Mouse (Mus musculus) spleen, adult 2 months (tissue): Measurements from ENCODE around the gene Ccdc85b. TPM values are rescaled to one million over a fixed set of nuclear protein-coding genes. Genes with fewer than 3 reads are reported as not detected.

Experiments
- DNase-seq, 2 experiments: peaks; one replicate each; pipeline versions ENCODE4 v3.0.0 to v3.0.0-alpha.2; 2012 to 2021; ENCODE audit warnings: low spot score in 2 of 2, low read depth in 1 of 2
- H3K27ac ChIP-seq: fragments of 200-500 bp; 2 replicates; pipeline ENCODE4 v1.5.1; 2012; ENCODE audit warnings: low read length, inconsistent platforms; ENCODE audit not compliant: insufficient read depth
- H3K27me3 ChIP-seq: fragments of 200-500 bp; 2 replicates; pipeline ENCODE4 v1.6.1; 2012; ENCODE audit warnings: mild to moderate bottlenecking, moderate library complexity, low read length, inconsistent platforms; ENCODE audit not compliant: control insufficient read depth, insufficient read depth
- H3K36me3 ChIP-seq: fragments of 200-500 bp; 2 replicates; pipeline ENCODE4 v1.6.1; 2012; ENCODE audit warnings: mild to moderate bottlenecking, low read length, inconsistent platforms; ENCODE audit not compliant: control insufficient read depth, insufficient read depth
- H3K4me1 ChIP-seq: fragments of 200-500 bp; 2 replicates; pipeline ENCODE4 v1.6.1; 2011; ENCODE audit warnings: inconsistent platforms; ENCODE audit not compliant: control insufficient read depth, insufficient read depth, insufficient read length
- H3K4me3 ChIP-seq: fragments of 200-500 bp; 2 replicates; pipeline ENCODE4 v1.5.1; 2011; ENCODE audit warnings: mild to moderate bottlenecking, inconsistent platforms; ENCODE audit not compliant: insufficient read depth, insufficient read length; ENCODE audit errors: extremely low read depth
- CTCF ChIP-seq: fragments of 200-500 bp; IDR thresholded peaks from 2 replicates; pipeline ENCODE4 v1.5.1; 2011; ENCODE audit warnings: mild to moderate bottlenecking, inconsistent platforms; ENCODE audit not compliant: insufficient read depth, insufficient read length, insufficient replicate concordance; ENCODE audit errors: extremely low read depth
- POLR2A ChIP-seq: fragments of 200-500 bp; IDR thresholded peaks from 2 replicates; pipeline ENCODE4 v1.6.1; 2011; ENCODE audit warnings: low read depth, low read length, inconsistent platforms
- WGBS: fragments of 180-500 bp; shearing (Covaris S2); methylation state at CpG from one replicate; pipeline ENCODE4 v1.1.7; 2018; 5-methylcytosine and 5-hydroxymethylcytosine counted together
- polyA plus RNA-seq: library from polyadenylated mRNA; depleted of rRNA; stranded (reverse); fragments of >200 nt; gene quantifications from 2 replicates; pipeline ENCODE4 v1.2.3, GENCODE M21; 2012

The Ccdc85b gene
- polyA plus RNA-seq, 1 experiment, result 5.3 TPM

- no peak for TF ChIP-seq CTCF
- no peak for TF ChIP-seq POLR2A
- Histone ChIP-seq H3K4me3 (no peak overlapping the region), H3K4me1 (peaks cover 8% of the 10 kb centered on the region; the same call in 1 of the 2 replicates), H3K36me3 (peaks cover 24% of the 10 kb centered on the region), H3K27ac (no peak overlapping the region), H3K27me3 (no peaks in the 10 kb centered on the region)
- DNase-seq, result no peak
- WGBS, result 87% methylated on average over 4 of the region's 4 CpGs
These were observed 29.1 kb upstream of the Ccdc85b start for GRCm38 (mm10) chr19:5486771-5487170.

DNA sequence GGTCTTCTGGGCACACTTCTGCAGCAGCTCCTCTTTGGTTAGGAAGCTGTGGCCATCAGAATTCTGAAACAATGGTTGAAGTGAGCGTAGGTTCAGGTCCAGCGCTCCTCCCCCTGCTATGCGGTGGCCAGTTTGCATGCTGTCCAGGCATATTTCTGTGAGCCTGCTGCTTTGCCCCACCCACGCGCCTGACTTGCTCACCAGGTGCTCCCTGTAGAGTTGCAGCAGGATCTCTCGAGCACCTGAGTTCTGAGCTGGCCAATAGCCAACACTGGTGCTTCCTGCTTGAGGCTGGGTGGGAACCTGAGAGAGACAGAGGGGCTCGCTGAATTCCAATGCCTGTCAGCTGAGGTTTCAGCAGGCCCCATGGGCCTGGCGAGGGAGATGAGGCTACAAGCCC lies 28.6 kb upstream of the Ccdc85b start:
- H3K4me1 ChIP-seq, result peaks cover 8% of the 10 kb centered on the region; the same call in 1 of the 2 replicates
- TF ChIP-seq POLR2A (no peak), CTCF (no peak)
- H3K27ac ChIP-seq, result no peak overlapping the region
- H3K27me3 ChIP-seq, result no peaks in the 10 kb centered on the region
- no peak overlapping the region for H3K4me3 ChIP-seq
- H3K36me3 ChIP-seq, result peaks cover 24% of the 10 kb centered on the region
- no peak for DNase-seq
- 91% methylated on average over 8 of the region's 8 CpGs for WGBS

GRCm38 (mm10) chr19:5485821-5486220 lies 28.1 kb upstream of the Ccdc85b start:
- Histone ChIP-seq H3K36me3 (peaks cover 24% of the 10 kb centered on the region), H3K27me3 (no peaks in the 10 kb centered on the region), H3K27ac (no peak overlapping the region), H3K4me3 (no peak overlapping the region), H3K4me1 (peaks cover 8% of the 10 kb centered on the region; the same call in 1 of the 2 replicates)
- TF ChIP-seq POLR2A (no peak), CTCF (no peak)
- DNase-seq, result no peak
- 96% methylated on average over 7 of the region's 7 CpGs for whole genome bisulfite sequencing

DNA sequence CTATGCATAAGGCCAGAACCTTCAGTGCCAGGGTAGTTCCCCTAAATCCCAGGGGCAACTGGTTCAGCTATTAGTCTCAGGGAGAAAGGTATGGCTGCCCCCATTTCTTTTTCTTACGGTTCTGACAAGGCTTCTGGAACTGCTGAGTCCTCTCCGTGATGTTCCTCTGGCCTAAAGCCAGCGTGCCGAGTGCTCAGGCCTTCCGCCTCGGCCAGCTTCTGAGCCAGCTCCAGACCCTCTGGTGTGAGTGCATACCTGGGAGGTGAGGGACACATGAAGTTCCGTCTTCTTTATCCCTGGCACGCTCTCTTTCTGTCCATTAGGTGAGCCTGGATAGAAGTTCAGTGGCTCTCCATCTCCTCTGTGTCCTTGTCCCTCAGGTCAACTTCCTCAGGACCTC lies 27.7 kb upstream of the Ccdc85b start:
- Histone ChIP-seq H3K27ac (no peak overlapping the region), H3K27me3 (no peaks in the 10 kb centered on the region), H3K4me3 (no peak overlapping the region), H3K36me3 (peaks cover 24% of the 10 kb centered on the region), H3K4me1 (peaks cover 8% of the 10 kb centered on the region; the same call in 1 of the 2 replicates)
- WGBS, result 93% methylated on average over 8 of the region's 8 CpGs
- no peak for DNase-seq
- TF ChIP-seq POLR2A (no peak), CTCF (no peak)

DNA sequence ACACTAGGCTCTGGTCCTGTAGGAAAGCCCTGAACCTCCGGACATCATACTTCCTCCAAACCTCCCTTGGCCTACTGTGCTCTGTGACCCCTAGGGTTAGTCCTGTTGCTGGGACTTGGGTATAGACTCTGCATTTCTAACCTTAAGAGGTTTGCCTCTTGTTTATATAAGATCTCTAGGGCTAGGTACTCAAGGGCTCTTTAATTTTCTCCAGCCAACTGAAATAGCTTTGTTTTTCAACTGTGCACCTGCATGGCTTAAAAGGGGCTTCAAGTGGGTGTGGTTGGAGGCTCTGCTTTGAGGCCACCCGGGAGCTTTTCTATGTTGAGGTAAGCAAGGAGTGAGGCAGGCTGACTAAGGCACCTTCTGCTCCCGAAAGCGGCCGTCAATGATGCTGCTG lies 26.8 kb upstream of the Ccdc85b start:
- Histone ChIP-seq H3K36me3 (peaks cover 24% of the 10 kb centered on the region), H3K4me1 (peaks cover 8% of the 10 kb centered on the region; the same call in 1 of the 2 replicates), H3K27me3 (no peaks in the 10 kb centered on the region), H3K4me3 (no peak overlapping the region), H3K27ac (no peak overlapping the region)
- DNase-seq, result no peak
- 87% methylated on average over 5 of the region's 5 CpGs for WGBS
- TF ChIP-seq POLR2A (no peak), CTCF (no peak)

DNA sequence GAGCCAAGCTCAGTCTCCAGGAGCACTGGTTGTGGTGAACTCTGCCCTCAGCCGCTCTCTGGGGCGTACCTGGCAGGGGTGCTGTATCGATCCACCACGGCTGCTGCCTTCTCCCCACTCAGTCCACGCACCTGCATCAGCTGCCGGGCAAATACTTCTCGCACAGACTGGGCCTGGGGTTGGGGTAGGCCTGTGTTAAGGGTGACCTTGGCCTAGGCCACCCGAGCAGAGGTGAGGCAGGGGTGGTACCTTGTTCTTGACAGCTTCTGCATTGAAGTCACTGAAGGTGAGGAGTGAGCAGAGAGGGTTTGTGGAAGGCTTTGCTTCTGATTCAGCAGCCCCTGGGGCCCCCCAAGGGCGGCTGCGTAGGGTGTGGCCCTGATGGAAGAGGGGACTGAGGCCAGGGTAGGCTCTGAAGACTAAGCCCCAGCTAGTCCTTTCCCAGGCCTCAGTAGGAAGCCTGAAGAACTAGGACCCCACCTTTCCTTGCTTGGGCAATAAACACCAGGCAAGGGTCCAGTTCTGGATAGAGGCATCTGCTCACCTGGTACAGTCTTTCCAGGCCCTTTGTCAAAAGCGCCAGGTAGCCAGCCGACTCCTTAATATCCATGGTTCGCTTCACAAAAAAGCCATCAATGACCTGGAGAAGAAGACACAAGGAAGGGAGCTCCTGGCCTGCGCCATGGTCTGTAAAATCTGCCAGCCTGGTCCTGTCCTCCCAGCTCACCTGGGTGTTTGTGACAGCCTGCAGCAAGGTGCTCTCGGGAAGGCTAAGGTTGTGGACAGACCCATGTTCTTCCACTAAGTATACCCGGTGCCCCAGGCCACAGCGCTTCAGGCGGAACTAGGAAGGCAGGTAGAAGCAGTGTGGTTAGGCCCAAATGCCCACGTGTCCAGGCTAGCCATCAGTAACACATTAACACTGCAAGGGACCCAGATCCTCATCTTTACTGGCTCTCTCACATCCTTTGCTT lies 26.0 kb upstream of the Ccdc85b start:
- DNase-seq, result no peak
- no peak overlapping the region for H3K4me3 ChIP-seq
- H3K27me3 ChIP-seq, result no peaks in the 10 kb centered on the region
- peaks cover 8% of the 10 kb centered on the region; the same call in 1 of the 2 replicates for H3K4me1 ChIP-seq
- H3K36me3 ChIP-seq, result peaks cover 24% of the 10 kb centered on the region
- WGBS, result 93% methylated on average over 19 of the region's 19 CpGs
- TF ChIP-seq POLR2A (no peak), CTCF (no peak)
- no peak overlapping the region for H3K27ac ChIP-seq

DNA sequence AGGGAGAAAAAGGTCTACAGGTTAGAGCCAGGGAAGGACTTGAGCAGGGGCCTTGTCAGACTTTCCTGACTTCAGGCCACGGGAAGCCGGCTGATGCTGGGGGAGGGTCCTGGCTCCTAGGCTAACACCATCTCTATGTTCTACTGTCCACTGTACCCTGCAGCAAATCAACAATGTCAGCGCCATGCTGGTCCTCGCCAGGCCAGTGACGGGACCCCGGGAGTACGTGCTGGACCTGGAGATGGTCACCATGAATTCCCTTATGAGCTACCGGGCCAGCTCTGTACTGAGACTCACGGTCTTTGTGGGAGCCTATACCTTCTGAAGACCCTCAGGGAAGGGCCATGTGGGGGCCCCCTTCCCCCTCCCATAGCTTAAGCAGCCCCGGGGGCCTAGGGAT lies 23.7 kb upstream of the Ccdc85b start:
- DNase-seq, result no peak
- no peaks in the 10 kb centered on the region for H3K27me3 ChIP-seq
- no peak overlapping the region for H3K4me3 ChIP-seq
- 89% methylated on average over 10 of the region's 10 CpGs for WGBS
- H3K4me1 ChIP-seq, result no peaks in the 10 kb centered on the region
- H3K36me3 ChIP-seq, result peaks cover 24% of the 10 kb centered on the region
- no peak for TF ChIP-seq CTCF
- no peak for TF ChIP-seq POLR2A
- H3K27ac ChIP-seq, result no peak overlapping the region
